Mouse (Mus musculus) gastrocnemius, postnatal 25 days (tissue): ENCODE results near the gene Mrpl42. TPM values are rescaled to one million over a fixed set of nuclear protein-coding genes. Genes with fewer than 3 reads are reported as not detected.
A peak's percentile ranks its signal among the peaks of the same experiment; 100 is the strongest.
"Not testable (repeated sequence)": the region's sequence is repeated elsewhere in the genome, so short reads cannot be mapped to it uniquely, and the experiment has no call there.

Experiments
- DNase-seq: peaks from one replicate; pipeline ENCODE4 v3.0.0; 2022
- long read RNA-seq, 2 experiments: library from polyadenylated mRNA; stranded (forward); transcript quantifications; one replicate each; pipeline ENCODE4 v2.0.0; 2021
- total RNA-seq, 2 experiments: library from RNA; stranded (reverse); gene quantifications; 1 replicate in 1 of 2; 2 replicates in 1 of 2; pipeline ENCODE4 v1.2.3; 2021

Gene Mrpl42
- total RNA-seq, result 100 to 1,000 TPM; 285 to 318 TPM
- long read RNA-seq, experiment 1, transcript Mrpl42-203 (6 exons, 661 nt), result major isoform, 758 of 873 reads
- long read RNA-seq, experiment 1, partial matches to known transcripts, result 50 of 873 reads
- long read RNA-seq, experiment 1, other reads (novel, unspliced or antisense), result 60 of 873 reads
- long read RNA-seq, experiment 2, transcript Mrpl42-203 (6 exons, 661 nt), result major isoform, 509 of 569 reads
- long read RNA-seq, experiment 2, partial matches to known transcripts, result 28 of 569 reads
- long read RNA-seq, experiment 2, other reads (novel, unspliced or antisense), result 28 of 569 reads

DNA sequence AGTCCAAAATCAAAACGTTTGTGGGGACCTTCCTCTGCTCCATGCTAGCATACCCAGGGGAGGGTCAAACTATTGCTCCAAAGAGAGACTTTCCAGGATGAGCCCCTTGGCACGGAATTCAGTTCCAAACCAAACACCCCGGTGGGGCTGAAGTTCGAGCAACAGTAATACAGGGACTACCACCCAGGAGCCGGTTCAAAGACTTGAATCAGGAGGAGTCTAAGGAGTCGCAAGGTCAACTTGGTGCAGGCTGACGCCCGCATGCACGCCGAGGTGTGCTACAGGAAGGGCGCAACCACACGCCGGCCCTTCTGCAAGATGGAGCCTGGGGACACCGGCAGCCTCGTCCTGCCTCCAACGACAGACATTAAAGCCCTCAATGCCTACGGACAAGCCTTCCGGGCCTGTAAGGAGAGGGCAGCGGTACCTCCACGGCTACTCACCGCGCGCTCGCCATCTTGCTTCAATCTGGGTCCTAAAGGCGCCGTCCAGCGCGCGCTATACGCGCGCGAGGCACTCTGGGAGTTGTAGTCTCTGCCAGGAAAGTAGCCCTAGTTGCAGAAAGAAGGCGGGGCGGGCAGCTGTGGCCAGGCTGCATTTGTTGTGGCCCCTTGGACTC is at the start of gene Mrpl42:
TSS of gene Mrpl42 (minus strand) at position 478 of the 619 bp plus-strand sequence.
- peak; percentile 84 for DNase-seq

DNA sequence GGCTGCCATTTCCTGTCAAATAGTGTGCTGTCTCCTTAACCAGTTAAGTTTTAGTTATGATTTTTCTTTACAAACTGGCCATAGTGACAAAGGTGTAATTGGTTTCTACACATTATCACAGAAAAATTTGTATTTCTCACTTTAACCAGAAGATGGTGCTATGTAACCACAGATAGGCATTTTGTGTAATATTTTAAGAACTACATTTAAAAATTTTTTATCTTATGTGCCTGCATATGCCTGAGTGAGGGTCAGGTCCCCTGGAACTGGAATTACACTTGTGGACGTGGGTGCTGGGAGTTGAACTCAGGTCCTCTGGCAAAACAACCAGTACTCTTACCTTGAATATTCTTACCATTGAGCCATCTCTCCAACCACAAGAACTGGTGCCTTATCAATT is 48.8 kb upstream of the Mrpl42 start:
- no peak for DNase-seq

DNA sequence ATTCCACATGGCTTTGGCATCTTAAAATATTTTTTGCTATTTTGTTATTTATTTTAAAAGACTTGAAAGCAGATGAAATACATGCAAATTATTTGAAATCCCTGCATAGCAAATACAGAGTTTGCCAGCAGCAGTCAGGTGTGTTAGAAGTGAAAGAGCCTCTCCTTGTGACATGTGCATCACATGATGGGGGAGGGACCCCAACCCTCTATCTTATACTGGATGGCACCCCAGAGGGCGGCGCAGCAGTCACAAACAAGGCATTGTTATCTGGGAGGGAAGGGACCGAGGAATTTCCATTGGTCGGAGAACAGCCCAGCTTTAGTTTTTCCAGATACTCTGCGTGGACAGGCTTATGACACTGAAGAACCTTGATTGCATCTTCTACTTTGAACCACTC is 47.3 kb upstream of the Mrpl42 start:
- not testable (repeated sequence) for DNase-seq

DNA sequence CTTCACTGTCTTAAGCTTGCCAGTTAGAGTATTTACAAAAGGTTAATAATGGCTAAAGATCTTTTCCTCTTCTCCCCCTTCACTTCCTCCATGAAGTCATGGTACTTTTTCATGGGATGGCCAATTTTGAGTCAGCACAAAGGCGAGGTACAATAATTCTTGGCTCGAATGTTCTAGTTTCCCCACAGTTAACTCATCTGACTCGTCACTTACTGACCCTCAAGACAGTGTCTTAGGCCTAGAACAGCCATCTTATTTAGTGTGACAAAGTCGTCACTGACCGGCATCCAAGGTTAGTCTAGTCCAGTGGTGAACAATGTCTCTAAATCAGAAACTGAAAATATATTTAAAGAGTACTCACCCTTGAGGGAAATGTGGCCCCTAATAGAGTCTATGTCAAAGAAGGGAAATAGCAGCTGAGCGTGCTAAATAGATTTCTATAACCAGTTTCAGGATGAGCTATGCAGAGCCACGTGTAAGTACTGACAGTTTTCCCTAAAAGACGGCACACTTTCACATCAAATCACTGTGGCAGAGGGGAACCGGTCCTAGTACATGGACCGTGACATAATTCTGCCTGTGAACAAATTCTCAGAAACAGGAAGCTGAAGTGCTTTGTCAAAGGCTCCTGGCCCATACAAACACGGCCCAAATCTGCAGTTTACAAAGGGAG is 46.5 kb upstream of the Mrpl42 start:
- no peak for DNase-seq

DNA sequence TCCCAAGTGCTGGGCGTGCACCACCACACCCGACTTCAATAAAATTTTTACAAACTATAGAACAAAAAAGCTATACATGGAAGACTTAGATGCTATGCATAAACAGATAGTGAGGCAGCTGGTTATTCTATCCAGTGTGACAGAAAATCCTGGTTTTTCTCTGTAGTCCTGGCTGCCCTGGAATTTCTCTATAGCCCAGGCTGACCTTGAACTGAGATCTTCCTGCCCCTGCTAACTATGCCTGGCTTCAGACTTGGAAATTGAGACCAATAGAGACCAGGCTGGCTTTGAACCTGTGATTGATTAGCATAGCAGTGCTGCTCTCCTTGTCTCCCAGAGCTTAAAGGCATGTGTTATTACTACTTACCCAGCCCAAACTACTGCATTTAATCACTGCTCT is 44.4 kb upstream of the Mrpl42 start:
- no peak for DNase-seq

DNA sequence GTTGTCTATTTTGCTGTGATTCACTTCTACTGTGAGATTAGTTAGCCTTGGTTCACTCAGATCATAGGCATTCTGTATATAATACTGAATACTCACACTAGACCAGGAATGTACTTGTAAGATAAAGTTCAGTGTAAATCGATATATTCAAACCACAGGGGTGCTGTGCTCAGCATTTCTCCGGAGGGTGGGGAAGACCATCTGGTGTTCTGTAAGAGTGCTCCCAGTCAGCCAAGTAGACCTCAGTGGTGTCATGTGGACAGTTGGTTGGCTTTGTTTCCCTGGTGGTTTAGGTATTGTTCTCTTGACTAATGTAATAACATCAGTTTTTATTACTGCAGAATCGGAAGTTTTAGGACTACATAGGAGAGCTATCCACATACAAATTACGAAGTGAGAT is 43.3 kb upstream of the Mrpl42 start:
- DNase-seq, result no peak

DNA sequence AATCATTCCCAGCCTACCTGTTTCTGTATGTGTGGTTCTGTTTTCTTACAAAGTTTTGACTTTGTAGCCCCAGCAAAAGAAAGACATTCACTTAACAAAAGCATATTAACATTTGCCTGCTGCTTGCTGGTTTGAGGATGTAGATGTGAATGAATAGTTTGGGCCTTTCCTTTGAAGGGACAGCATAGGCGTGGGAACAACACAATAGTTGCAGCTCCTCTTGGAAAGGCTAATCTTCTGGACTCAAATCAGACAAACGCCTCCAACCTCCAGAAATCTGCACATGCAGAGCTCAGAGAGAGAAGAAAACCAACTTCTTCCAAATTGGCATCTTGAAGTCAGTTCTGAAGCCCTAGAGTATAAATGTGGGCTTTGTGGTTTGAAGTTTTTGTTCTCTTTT is 42.9 kb upstream of the Mrpl42 start:
- no peak for DNase-seq

DNA sequence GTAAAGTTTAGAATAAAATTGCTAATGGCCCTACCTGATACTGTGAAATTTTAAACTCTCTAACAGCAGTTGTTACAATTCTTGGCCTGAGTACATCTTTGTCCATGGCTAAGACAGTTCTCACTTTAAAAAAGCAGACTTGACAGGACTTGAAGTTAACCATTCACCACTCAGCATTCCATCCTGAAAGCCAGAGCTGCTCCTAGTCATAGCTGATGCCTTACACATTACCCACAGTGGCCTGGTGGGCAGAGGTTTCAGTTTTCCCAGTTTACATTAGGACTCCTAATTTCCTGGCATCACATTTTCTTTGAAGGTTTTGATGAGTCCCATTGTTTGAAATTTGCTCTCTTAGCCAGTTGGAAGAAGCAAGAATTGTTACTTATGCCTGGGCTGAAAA is 42.3 kb upstream of the Mrpl42 start:
- no peak for DNase-seq

DNA sequence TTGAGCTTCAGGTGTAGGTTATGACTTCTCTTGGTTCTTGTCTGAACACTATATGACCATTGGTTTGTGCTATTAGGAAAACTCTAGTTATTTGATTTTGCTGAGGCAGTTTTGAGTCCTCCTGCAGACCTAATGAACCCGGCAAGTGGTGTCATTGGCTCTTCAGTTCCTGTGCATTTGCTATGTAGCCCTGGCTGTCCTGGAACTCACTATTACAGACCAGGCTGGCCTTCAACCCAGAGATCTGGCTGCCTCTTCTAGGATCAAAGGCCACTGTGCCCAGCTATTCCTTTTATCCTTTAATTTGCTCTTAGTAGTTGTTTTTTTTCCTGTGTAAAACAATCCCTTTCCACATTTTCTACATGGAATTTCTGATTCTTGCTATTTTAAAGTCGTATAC is 41.6 kb upstream of the Mrpl42 start:
- DNase-seq, result no peak

DNA sequence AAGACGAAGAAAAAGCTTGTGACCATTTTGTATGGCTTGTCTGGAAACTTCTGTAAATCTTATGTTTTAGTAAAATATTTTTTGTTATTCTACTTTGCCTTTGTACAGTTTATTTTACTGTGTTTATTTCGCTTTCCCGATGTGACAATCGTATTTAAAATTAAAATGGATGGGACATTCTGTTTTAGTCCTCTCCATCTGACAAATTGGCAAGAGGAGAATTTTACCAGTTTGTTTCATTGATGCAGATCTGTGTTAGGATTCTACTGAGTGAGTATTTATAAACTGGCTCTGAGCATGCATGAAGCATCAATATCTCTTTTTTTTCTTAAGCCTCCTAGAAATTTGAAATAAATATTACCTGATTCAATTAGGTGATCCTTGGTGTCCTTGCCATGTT is 41.2 kb upstream of the Mrpl42 start:
- DNase-seq, result no peak

DNA sequence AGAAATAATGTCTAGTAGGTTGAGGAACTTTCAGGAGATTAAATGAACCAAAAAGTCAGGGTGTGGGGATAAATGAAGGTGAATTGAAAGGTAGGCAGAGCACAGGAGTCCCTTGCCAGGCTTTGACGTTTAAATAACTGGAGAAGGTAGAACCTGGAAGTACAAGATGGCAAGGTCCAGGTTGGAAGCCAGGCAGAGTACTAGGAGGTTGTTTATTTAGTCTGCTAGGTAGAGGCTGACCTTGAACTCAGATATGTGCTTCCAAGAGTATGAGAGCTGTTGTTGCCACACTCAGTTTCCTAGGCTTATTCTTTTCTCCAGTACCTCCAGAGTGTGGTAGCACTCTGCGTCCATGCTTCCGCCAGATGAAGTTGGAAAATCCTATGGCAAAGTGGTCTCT is 38.1 kb upstream of the Mrpl42 start:
- no peak for DNase-seq

DNA sequence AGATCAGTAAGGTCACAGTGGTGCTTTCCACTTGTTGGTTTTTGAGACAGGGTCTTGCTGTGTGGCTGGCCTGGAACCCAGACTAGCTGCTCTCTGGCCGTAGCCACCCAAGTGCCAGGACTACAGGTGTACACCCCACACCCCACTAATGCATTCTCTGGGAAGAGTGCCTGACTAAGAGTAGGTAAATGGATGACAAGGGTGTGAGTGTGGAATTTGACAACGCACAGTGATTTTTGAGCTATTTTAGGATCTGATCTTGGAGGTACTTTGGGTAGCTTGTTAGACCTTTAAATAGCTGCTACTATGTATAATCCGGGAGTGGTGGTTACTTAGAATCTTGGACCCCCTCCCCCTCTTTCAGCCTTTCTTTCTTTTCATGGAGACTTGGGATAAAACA is 37.5 kb upstream of the Mrpl42 start:
- no peak for DNase-seq

DNA sequence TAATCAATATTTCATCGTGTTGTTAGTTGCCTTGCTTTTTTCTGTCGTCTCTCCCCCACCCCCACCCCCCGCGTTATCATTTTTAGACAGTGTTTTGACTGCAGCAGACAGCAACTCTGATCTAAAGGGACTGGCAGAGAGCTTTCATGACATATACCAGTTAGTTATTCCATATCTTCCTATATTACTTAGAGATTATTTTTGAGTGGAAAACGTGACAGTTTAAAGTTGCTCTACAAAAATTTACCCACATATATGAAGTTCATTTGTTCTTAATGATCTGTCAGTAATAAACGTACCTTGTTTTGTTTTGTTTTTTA is 34.4 kb upstream of the Mrpl42 start:
- DNase-seq, result no peak

DNA sequence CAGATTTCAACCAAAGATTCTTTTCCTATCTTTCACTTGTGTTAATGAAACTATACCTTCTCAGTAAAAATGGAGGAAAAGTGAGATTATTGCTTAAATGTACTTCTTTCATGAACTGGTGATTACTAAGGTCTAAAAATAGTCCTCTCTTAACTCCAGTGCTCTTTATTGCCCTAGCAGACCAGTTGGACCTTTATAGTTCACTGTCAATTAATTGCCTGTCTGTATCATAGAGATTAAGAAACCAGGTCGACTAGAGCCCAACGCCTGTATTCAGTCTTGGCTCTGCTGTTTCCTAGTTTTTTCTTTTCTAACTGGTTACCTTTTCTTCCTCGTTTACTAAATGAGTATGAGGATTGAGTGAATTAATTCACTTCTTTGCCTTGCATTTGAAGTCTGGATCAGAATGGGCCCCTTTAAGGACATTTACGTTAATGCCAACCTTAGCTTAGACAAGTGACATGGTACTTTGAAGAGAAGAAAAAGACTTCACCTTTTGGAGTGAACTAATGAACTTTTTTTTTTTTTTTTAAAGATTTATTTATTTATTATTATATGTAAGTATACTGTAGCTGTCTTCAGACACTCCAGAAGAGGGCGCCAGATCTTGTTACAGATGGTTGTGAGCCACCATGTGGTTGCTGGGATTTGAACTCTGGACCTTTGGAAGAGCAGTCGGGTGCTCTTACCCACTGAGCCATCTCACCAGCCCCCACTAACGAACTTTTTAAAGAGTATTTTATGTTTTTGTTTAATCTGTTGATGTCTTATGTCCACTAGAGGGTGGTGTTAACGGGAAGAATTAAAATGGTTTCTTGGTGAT is 33.9 kb upstream of the Mrpl42 start:
- no peak for DNase-seq

DNA sequence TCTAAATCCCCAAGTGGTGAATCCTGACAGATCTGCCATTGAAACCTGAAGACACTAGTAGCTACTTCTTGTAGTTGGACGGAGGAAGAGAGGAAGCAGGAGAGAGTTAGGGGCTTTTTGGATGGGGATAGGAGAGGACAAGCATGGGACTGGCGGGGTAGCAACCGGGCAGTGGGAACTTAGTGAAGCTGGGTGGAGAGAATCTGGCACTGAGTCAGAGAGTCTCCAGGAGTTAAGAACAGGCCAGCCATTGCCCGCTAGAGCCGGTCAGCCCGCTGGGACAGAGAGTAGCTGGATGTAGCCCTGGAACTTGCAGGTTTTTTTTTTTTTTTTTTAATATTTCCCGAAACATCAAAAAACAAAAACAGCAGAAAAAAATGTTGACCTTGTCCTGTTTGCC is 31.6 kb upstream of the Mrpl42 start:
- DNase-seq, result no peak

DNA sequence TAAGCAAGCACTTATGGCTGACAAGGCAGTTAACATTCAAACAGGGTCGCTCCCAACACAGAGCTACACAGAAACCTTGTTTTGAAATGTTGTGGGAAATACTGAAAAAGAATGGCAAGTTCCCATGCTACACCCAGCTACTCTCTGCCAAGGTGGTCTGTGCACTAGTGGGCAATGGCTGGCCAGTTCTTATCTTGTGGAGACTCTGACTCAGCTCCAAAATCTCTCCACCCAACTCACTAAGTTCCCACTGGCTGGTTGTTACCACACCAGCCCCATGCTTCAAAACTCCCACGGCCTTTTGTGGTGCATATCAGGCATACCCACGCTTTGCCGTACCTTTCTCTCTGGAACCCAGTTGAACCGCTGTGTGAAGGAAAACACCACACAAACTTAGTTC is 31.2 kb upstream of the Mrpl42 start:
- no peak for DNase-seq

DNA sequence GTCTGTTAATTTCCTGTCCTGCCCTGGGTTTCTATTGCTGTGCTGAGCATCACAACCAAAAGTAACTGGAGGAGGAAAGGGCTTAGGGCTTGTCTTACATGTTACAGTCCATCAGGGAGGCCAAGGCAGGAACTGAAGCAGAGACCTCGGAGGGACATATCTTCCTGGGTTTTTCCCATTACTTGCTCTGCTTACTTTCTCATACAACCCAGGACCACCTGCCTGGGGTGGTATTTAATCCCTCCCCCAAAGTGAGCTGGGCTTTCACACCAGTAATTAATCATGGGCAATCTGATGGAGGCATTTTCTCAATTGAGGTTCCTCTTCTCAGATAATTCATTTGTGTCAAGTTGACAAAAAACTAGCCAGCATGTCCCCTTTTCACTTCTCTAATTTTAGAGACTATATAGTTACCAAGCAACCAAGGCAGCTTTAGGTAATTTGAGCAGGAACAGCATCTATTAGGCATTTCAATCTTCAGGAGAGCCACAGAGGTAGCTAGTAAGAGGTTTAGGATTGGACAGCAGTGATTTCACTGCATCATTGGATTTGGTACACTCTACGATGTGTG is 28.9 kb upstream of the Mrpl42 start:
- no peak for DNase-seq

DNA sequence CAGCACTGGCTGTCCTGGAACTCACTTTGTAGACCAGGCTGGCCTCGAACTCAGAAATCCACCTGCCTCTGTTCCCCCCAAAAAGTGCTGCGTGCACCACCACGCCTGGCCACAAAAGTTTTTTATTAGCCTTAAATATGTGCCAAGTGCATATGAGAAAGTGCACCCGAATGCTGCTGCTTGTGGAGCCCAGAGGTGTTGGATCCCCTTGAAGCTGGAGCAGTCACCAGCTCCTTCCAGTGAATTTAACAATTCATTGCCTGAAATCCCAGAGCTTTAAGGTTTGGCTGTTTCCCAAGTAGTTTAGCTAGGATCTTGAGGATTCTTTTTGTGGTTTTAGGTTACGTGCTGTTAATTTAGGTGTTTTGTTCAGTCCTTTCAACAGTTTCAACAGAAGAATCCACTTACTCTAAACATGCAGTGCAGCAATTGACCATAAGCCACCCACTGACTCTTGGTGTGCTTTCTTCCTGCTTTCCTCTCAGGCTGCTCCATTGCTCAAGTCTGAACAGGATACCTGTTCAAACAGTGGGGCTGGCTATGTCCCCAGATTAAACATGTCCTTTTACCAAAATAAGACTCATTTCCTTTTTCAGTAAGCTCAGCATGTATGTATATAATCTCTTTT is 24.9 kb upstream of the Mrpl42 start:
- no peak for DNase-seq

DNA sequence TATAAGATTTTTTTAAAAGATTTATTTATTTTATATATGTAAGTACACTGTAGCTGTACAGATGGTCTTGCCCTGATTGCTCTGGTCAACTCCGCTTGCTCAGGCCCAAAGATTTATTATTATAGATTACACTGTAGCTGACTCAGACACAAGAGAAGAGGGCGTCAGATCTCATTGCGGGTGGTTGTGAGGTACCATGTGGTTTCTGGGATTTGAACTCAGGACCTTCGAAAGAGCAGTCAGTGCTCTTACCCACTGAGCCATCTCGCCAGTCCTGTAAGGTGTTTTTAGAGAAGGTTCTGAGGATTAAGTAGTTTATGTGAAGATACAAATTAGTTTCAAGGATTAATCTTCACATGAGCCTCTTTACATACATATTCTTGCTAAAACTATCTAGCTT is 24.1 kb upstream of the Mrpl42 start:
- DNase-seq, result no peak

DNA sequence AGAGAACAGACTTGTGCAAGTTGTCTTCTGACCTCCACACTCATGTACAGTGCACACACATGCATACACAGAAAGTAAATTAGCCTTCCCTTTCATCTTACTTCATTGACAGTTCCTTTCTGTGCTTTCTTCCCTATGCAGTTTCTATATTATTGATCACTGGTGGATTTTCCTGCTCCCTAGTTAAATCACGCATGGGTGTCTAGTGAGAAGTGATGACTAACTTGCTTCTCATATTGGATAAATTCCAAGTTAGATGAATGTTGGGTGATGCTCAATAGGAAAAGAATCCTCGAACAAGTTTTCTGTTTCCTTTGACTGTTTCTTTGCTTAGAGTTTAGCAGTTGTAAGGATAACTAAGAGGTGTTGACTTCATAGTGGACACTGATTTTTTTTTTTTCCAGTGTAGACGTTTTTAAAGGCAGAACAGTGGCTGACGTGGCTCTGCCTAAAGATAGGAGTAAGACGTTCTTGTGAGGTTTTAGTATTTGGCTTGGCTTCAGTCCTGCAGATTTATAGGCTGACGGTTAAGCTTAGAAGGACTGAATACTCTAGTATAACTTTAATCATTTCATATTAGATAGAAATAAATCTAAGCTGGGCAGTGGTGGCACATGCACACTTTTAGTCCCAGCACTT is 23.4 kb upstream of the Mrpl42 start:
- no peak for DNase-seq

DNA sequence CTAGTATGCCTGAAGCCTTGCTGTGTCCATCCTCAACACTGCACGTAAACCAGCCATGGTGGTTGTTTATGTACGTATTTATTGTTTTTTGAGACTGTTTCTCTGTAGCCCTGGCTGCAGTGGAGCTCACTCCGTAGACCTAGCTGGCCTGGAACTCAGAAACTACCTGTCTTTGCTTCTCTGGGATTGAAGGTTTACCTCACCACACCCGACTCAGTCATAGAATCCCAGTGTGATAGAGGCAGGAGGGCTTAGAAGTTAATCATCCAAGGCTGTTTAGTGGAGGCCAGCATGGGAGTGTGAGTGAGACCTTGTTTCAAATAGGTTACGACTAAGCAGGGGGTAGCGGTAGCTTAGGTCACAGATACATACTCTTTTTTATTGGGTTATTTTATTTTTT is 15.9 kb upstream of the Mrpl42 start:
- DNase-seq, result no peak
